Mouse (Mus musculus): ENCODE results near the gene Slc6a5. TPM values are rescaled to one million over a fixed set of nuclear protein-coding genes. Genes with fewer than 3 reads are reported as not detected.

Gene Slc6a5
- polyA plus RNA-seq, 2 experiments, result 0.03 TPM; not detected in 1

GRCm38 (mm10) chr7:49936821-49937220, 26.9 kb downstream of the Slc6a5 start:
- DNase-seq (ENCODE audit: low spot score), result no peak
- Histone ChIP-seq H3K4me3 (replicated peaks; ENCODE audit: low read length) (no peak overlapping the region), H3K4me2 (replicated peaks; ENCODE audit: low read depth, low read length, severe bottlenecking) (no peak overlapping the region), H3K36me3 (ENCODE audit: control insufficient read depth, insufficient read depth, low read length) (no peaks in the 10 kb centered on the region), H3K9ac (ENCODE audit: low read depth, low read length, severe bottlenecking) (no peak overlapping the region), H3K4me1 (ENCODE audit: control insufficient read depth, insufficient read depth, low read length) (no peaks in the 10 kb centered on the region), H3K27ac (replicated peaks; ENCODE audit: low read depth, low read length) (no peak overlapping the region), H3K27me3 (ENCODE audit: control insufficient read depth, insufficient read depth, low read length) (no peaks in the 10 kb centered on the region), H3K9me3 (ENCODE audit: control insufficient read depth, low read length) (no peaks in the 10 kb centered on the region)
- no peak for ATAC-seq (ENCODE audit: low FRiP score, low read depth)
- 85% methylated on average over 3 of the region's 3 CpGs for WGBS
- TF ChIP-seq POLR2A (IDR thresholded peaks at IDR 0.05; ENCODE audit: borderline replicate concordance, extremely low read depth, insufficient read depth, insufficient read length), result no peak

- ATAC-seq (ENCODE audit: low FRiP score, low read depth), result no peak
- H3K4me1 ChIP-seq (ENCODE audit: control insufficient read depth, insufficient read depth, low read length), result 0 out of 2 replicates have a peak, but pooled peaks cover 3% of the 10 kb centered on the region
Measured at GRCm38 (mm10) chr7:49942023-49942422, 32.1 kb downstream of the Slc6a5 start.

GRCm38 (mm10) chr7:49942490-49942889, 32.5 kb downstream of the Slc6a5 start:
- TF ChIP-seq POLR2A (IDR thresholded peaks at IDR 0.05; ENCODE audit: borderline replicate concordance, extremely low read depth, insufficient read depth, insufficient read length), result no peak
- H3K4me2 ChIP-seq (replicated peaks; ENCODE audit: low read depth, low read length, severe bottlenecking), result no peak overlapping the region
- H3K9ac ChIP-seq (ENCODE audit: low read depth, low read length, severe bottlenecking), result no peak overlapping the region
- DNase-seq (ENCODE audit: low spot score) (no peak), ATAC-seq (ENCODE audit: low FRiP score, low read depth) (no peak)
- H3K36me3 ChIP-seq (ENCODE audit: control insufficient read depth, insufficient read depth, low read length), result no peaks in the 10 kb centered on the region
- H3K27me3 ChIP-seq (ENCODE audit: control insufficient read depth, insufficient read depth, low read length), result no peaks in the 10 kb centered on the region
- H3K9me3 ChIP-seq (ENCODE audit: control insufficient read depth, low read length), result no peaks in the 10 kb centered on the region
- 0 out of 2 replicates have a peak, but pooled peaks cover 3% of the 10 kb centered on the region for H3K4me1 ChIP-seq (ENCODE audit: control insufficient read depth, insufficient read depth, low read length)
- 60% methylated on average over 5 of the region's 5 CpGs for WGBS
- H3K27ac ChIP-seq (replicated peaks; ENCODE audit: low read depth, low read length), result no peak overlapping the region
- no peak overlapping the region for H3K4me3 ChIP-seq (replicated peaks; ENCODE audit: low read length)

More at GRCm38 (mm10) chr7:49942023-49942422, 32.1 kb downstream of the Slc6a5 start:
- H3K4me2 ChIP-seq (replicated peaks; ENCODE audit: low read depth, low read length, severe bottlenecking), result no peak overlapping the region
- no peak for TF ChIP-seq POLR2A (IDR thresholded peaks at IDR 0.05; ENCODE audit: borderline replicate concordance, extremely low read depth, insufficient read depth, insufficient read length)
- no peak overlapping the region for H3K9ac ChIP-seq (ENCODE audit: low read depth, low read length, severe bottlenecking)
- no peaks in the 10 kb centered on the region for H3K36me3 ChIP-seq (ENCODE audit: control insufficient read depth, insufficient read depth, low read length)
- no peaks in the 10 kb centered on the region for H3K27me3 ChIP-seq (ENCODE audit: control insufficient read depth, insufficient read depth, low read length)
- no peak for DNase-seq (ENCODE audit: low spot score)
- H3K4me3 ChIP-seq (replicated peaks; ENCODE audit: low read length), result no peak overlapping the region
- H3K27ac ChIP-seq (replicated peaks; ENCODE audit: low read depth, low read length), result no peak overlapping the region
- no peaks in the 10 kb centered on the region for H3K9me3 ChIP-seq (ENCODE audit: control insufficient read depth, low read length)
- WGBS, result 33% methylated on average over 3 of the region's 3 CpGs

- Histone ChIP-seq H3K4me1 (ENCODE audit: control insufficient read depth, insufficient read depth, low read length) (0 out of 2 replicates have a peak, but pooled peaks cover 3% of the 10 kb centered on the region), H3K4me3 (replicated peaks; ENCODE audit: low read length) (no peak overlapping the region), H3K36me3 (ENCODE audit: control insufficient read depth, insufficient read depth, low read length) (no peaks in the 10 kb centered on the region), H3K9ac (ENCODE audit: low read depth, low read length, severe bottlenecking) (no peak overlapping the region), H3K9me3 (ENCODE audit: control insufficient read depth, low read length) (no peaks in the 10 kb centered on the region), H3K27ac (replicated peaks; ENCODE audit: low read depth, low read length) (no peak overlapping the region), H3K27me3 (ENCODE audit: control insufficient read depth, insufficient read depth, low read length) (no peaks in the 10 kb centered on the region), H3K4me2 (replicated peaks; ENCODE audit: low read depth, low read length, severe bottlenecking) (no peak overlapping the region)
- no peak for ATAC-seq (ENCODE audit: low FRiP score, low read depth)
- no peak for DNase-seq (ENCODE audit: low spot score)
- TF ChIP-seq POLR2A (IDR thresholded peaks at IDR 0.05; ENCODE audit: borderline replicate concordance, extremely low read depth, insufficient read depth, insufficient read length), result no peak
- 90% methylated on average over 9 of the region's 9 CpGs for WGBS
Measured at GRCm38 (mm10) chr7:49946691-49947090, 36.7 kb downstream of the Slc6a5 start.

- Histone ChIP-seq H3K27ac (replicated peaks; ENCODE audit: low read depth, low read length) (no peak overlapping the region), H3K9me3 (ENCODE audit: control insufficient read depth, low read length) (no peaks in the 10 kb centered on the region), H3K4me1 (ENCODE audit: control insufficient read depth, insufficient read depth, low read length) (no peaks in the 10 kb centered on the region), H3K9ac (ENCODE audit: low read depth, low read length, severe bottlenecking) (no peak overlapping the region), H3K27me3 (ENCODE audit: control insufficient read depth, insufficient read depth, low read length) (no peaks in the 10 kb centered on the region), H3K4me3 (replicated peaks; ENCODE audit: low read length) (no peak overlapping the region), H3K36me3 (ENCODE audit: control insufficient read depth, insufficient read depth, low read length) (no peaks in the 10 kb centered on the region), H3K4me2 (replicated peaks; ENCODE audit: low read depth, low read length, severe bottlenecking) (no peak overlapping the region)
- TF ChIP-seq POLR2A (IDR thresholded peaks at IDR 0.05; ENCODE audit: borderline replicate concordance, extremely low read depth, insufficient read depth, insufficient read length), result no peak
- WGBS, result 47% methylated on average over 4 of the region's 4 CpGs
- peak; percentile 75 for DNase-seq (ENCODE audit: low spot score)
- no peak for ATAC-seq (ENCODE audit: low FRiP score, low read depth)
Measured at GRCm38 (mm10) chr7:49953546-49954181, 43.7 kb downstream of the Slc6a5 start.
